Mouse (Mus musculus): Measurements from ENCODE around the gene Acad11. TPM values are rescaled to one million over a fixed set of nuclear protein-coding genes. Genes with fewer than 3 reads are reported as not detected.

Gene Acad11
- polyA plus RNA-seq, 1 experiment from 2014 or later: 9.9 TPM

- Histone ChIP-seq H3K9ac (replicated peaks) (no peak within 1 kb of the TSS), H3K27me3 (no peaks in the 10 kb centered on the region), H3K4me3 (replicated peaks) (no peak within 1 kb of the TSS), H3K4me2 (no peak within 1 kb of the TSS), H3K36me3 (peaks cover 60% of the 10 kb centered on the region), H3K27ac (no peak within 1 kb of the TSS), H3K4me1 (replicated peaks) (no peaks in the 10 kb centered on the region), H3K9me3 (no peaks in the 10 kb centered on the region)
- ATAC-seq (ENCODE audit: insufficient number of reproducible peaks, insufficient read depth, low FRiP score, low TSS enrichment, low read depth): no peak
- 71% methylated on average over 2 of the region's 2 CpGs for WGBS
Observed at GRCm38 (mm10) chr9:104040362-104040761, 22.8 kb upstream of the Acad11 start, which contains the start of gene Gm28305. Gene Gm28305 (plus strand): TSS chr9:104040662.

- WGBS: 85% methylated on average over 4 of the region's 4 CpGs
- Histone ChIP-seq H3K4me3 (replicated peaks) (no peak overlapping the region), H3K36me3 (peaks cover 55% of the 10 kb centered on the region), H3K4me1 (replicated peaks) (no peaks in the 10 kb centered on the region), H3K27me3 (no peaks in the 10 kb centered on the region), H3K27ac (no peak overlapping the region), H3K4me2 (no peak overlapping the region), H3K9ac (replicated peaks) (no peak overlapping the region), H3K9me3 (no peaks in the 10 kb centered on the region)
- ATAC-seq (ENCODE audit: insufficient number of reproducible peaks, insufficient read depth, low FRiP score, low TSS enrichment, low read depth): no peak
Observed at GRCm38 (mm10) chr9:104043676-104044075, 19.5 kb upstream of the Acad11 start.

GRCm38 (mm10) chr9:104051028-104051427, 12.1 kb upstream of the Acad11 start:
- no peaks in the 10 kb centered on the region for H3K4me1 ChIP-seq (replicated peaks)
- H3K9me3 ChIP-seq: no peaks in the 10 kb centered on the region

GRCm38 (mm10) chr9:104062430-104063243, 540 bp upstream of the Acad11 start, which contains the start of gene Uba5:
Gene Uba5 (minus strand): TSS chr9:104063134.
- Histone ChIP-seq H3K9ac (replicated peaks) (peak within 1 kb of the TSS; percentile 72), H3K4me3 (replicated peaks) (peak within 1 kb of the TSS; percentile 90), H3K9me3 (no peaks in the 10 kb centered on the region), H3K27ac (0 out of 2 replicates have a peak within 1 kb of the TSS, but pooled peaks have one; percentile 32), H3K4me1 (replicated peaks) (peaks cover 18% of the 10 kb centered on the region), H3K4me2 (peak within 1 kb of the TSS; percentile 86), H3K27me3 (no peaks in the 10 kb centered on the region), H3K36me3 (peaks cover 32% of the 10 kb centered on the region)
- WGBS: under 1% methylated on average over 59 of the region's 59 CpGs
- ATAC-seq (ENCODE audit: insufficient number of reproducible peaks, insufficient read depth, low FRiP score, low TSS enrichment, low read depth): peak; percentile 53; the same call in 1 of the 2 replicates

More at GRCm38 (mm10) chr9:104051028-104051427, 12.1 kb upstream of the Acad11 start:
- H3K27ac ChIP-seq: no peak overlapping the region
- H3K9ac ChIP-seq (replicated peaks): no peak overlapping the region
- no peaks in the 10 kb centered on the region for H3K27me3 ChIP-seq
- H3K36me3 ChIP-seq: peaks cover 98% of the 10 kb centered on the region
- 92% methylated on average over 6 of the region's 6 CpGs for WGBS
- ATAC-seq (ENCODE audit: insufficient number of reproducible peaks, insufficient read depth, low FRiP score, low TSS enrichment, low read depth): no peak
- no peak overlapping the region for H3K4me2 ChIP-seq
- no peak overlapping the region for H3K4me3 ChIP-seq (replicated peaks)

GRCm38 (mm10) chr9:104064571-104064970, 1.4 kb downstream of the Acad11 start:
- Histone ChIP-seq H3K9ac (replicated peaks) (no peak overlapping the region), H3K9me3 (no peaks in the 10 kb centered on the region), H3K4me2 (no peak overlapping the region), H3K36me3 (peaks cover 18% of the 10 kb centered on the region), H3K4me1 (replicated peaks) (peaks cover 18% of the 10 kb centered on the region), H3K27ac (no peak overlapping the region), H3K4me3 (replicated peaks) (no peak overlapping the region), H3K27me3 (no peaks in the 10 kb centered on the region)
- 40% methylated on average over 1 of the region's 1 CpGs for WGBS
- ATAC-seq (ENCODE audit: insufficient number of reproducible peaks, insufficient read depth, low FRiP score, low TSS enrichment, low read depth): no peak

GRCm38 (mm10) chr9:104070241-104070640, 7.1 kb downstream of the Acad11 start:
- no peak overlapping the region for H3K4me2 ChIP-seq
- no peaks in the 10 kb centered on the region for H3K36me3 ChIP-seq
- H3K4me3 ChIP-seq (replicated peaks): no peak overlapping the region
- no peaks in the 10 kb centered on the region for H3K4me1 ChIP-seq (replicated peaks)
- H3K27ac ChIP-seq: no peak overlapping the region
- 78% methylated on average over 4 of the region's 4 CpGs for WGBS
- ATAC-seq (ENCODE audit: insufficient number of reproducible peaks, insufficient read depth, low FRiP score, low TSS enrichment, low read depth): no peak
- no peaks in the 10 kb centered on the region for H3K27me3 ChIP-seq
- H3K9ac ChIP-seq (replicated peaks): no peak overlapping the region
- H3K9me3 ChIP-seq: no peaks in the 10 kb centered on the region

- no peak for ATAC-seq (ENCODE audit: insufficient number of reproducible peaks, insufficient read depth, low FRiP score, low TSS enrichment, low read depth)
- H3K4me2 ChIP-seq: no peak overlapping the region
- H3K4me1 ChIP-seq (replicated peaks): no peaks in the 10 kb centered on the region
- H3K9ac ChIP-seq (replicated peaks): no peak overlapping the region
- no peaks in the 10 kb centered on the region for H3K9me3 ChIP-seq
- no peaks in the 10 kb centered on the region for H3K27me3 ChIP-seq
- no peaks in the 10 kb centered on the region for H3K36me3 ChIP-seq
- H3K27ac ChIP-seq: no peak overlapping the region
- no peak overlapping the region for H3K4me3 ChIP-seq (replicated peaks)
- WGBS: 76% methylated on average over 8 of the region's 8 CpGs
Observed at GRCm38 (mm10) chr9:104070863-104071604, 7.9 kb downstream of the Acad11 start.

GRCm38 (mm10) chr9:104075808-104076207, 12.6 kb downstream of the Acad11 start:
- Histone ChIP-seq H3K4me1 (replicated peaks) (no peaks in the 10 kb centered on the region), H3K9me3 (no peaks in the 10 kb centered on the region), H3K4me2 (no peak overlapping the region), H3K27me3 (no peaks in the 10 kb centered on the region), H3K27ac (no peak overlapping the region), H3K9ac (replicated peaks) (no peak overlapping the region), H3K4me3 (replicated peaks) (no peak overlapping the region), H3K36me3 (no peaks in the 10 kb centered on the region)
- no peak for ATAC-seq (ENCODE audit: insufficient number of reproducible peaks, insufficient read depth, low FRiP score, low TSS enrichment, low read depth)
- WGBS: 57% methylated on average over 2 of the region's 2 CpGs

GRCm38 (mm10) chr9:104078780-104079179, 15.6 kb downstream of the Acad11 start:
- no peaks in the 10 kb centered on the region for H3K36me3 ChIP-seq
- WGBS: 97% methylated on average over 1 of the region's 1 CpGs
- no peak overlapping the region for H3K9ac ChIP-seq (replicated peaks)
- no peaks in the 10 kb centered on the region for H3K27me3 ChIP-seq
- no peak overlapping the region for H3K4me3 ChIP-seq (replicated peaks)
- no peak for ATAC-seq (ENCODE audit: insufficient number of reproducible peaks, insufficient read depth, low FRiP score, low TSS enrichment, low read depth)
- no peaks in the 10 kb centered on the region for H3K4me1 ChIP-seq (replicated peaks)
- no peaks in the 10 kb centered on the region for H3K9me3 ChIP-seq
- H3K27ac ChIP-seq: no peak overlapping the region
- H3K4me2 ChIP-seq: no peak overlapping the region

GRCm38 (mm10) chr9:104079379-104079778, 16.2 kb downstream of the Acad11 start:
- Histone ChIP-seq H3K4me1 (replicated peaks) (no peaks in the 10 kb centered on the region), H3K27me3 (no peaks in the 10 kb centered on the region), H3K27ac (no peak overlapping the region), H3K36me3 (no peaks in the 10 kb centered on the region), H3K9me3 (no peaks in the 10 kb centered on the region), H3K9ac (replicated peaks) (no peak overlapping the region), H3K4me2 (no peak overlapping the region), H3K4me3 (replicated peaks) (no peak overlapping the region)
- 51% methylated on average over 5 of the region's 5 CpGs for WGBS
- no peak for ATAC-seq (ENCODE audit: insufficient number of reproducible peaks, insufficient read depth, low FRiP score, low TSS enrichment, low read depth)

- no peaks in the 10 kb centered on the region for H3K4me1 ChIP-seq (replicated peaks)
- no peak overlapping the region for H3K27ac ChIP-seq
- no peaks in the 10 kb centered on the region for H3K36me3 ChIP-seq
- H3K27me3 ChIP-seq: no peaks in the 10 kb centered on the region
- no peak overlapping the region for H3K4me3 ChIP-seq (replicated peaks)
- WGBS: 77% methylated on average over 3 of the region's 3 CpGs
- H3K9ac ChIP-seq (replicated peaks): no peak overlapping the region
- no peak overlapping the region for H3K4me2 ChIP-seq
- H3K9me3 ChIP-seq: no peaks in the 10 kb centered on the region
- ATAC-seq (ENCODE audit: insufficient number of reproducible peaks, insufficient read depth, low FRiP score, low TSS enrichment, low read depth): no peak
Observed at GRCm38 (mm10) chr9:104080038-104080437, 16.9 kb downstream of the Acad11 start.
